ENCODE assay signal across 11 mouse cellular contexts in genomic region chr11:85571936-85572335, GRCm38 (mm10).
A peak's percentile ranks its signal among the peaks of the same experiment; 100 is the strongest.
DNase-seq lines count a peak whose midpoint lies in the region; ATAC-seq and TF ChIP-seq lines count a peak whose summit lies in the region.
"Had no signal": no experiment of that assay in that cellular context is flagged by ENCODE, and none has a peak within 500 bp of the region (broad histone marks: within the 10 kb centered on the region; RNA-seq: fewer than 3 reads in every experiment).

No protein-coding gene starts in this region.

- no peak overlapping the region for H3K4me3 ChIP-seq in kidney, embryonic 14.5 days (ENCODE audit: low read length)
- H3K4me3 ChIP-seq in MEL (ENCODE audit: control insufficient read depth in 1 of 2, insufficient read depth in 1 of 2, low read depth in 2 of 2, low read length in 2 of 2): no peak overlapping the region
- no peak overlapping the region for H3K4me3 ChIP-seq in heart, embryonic 13.5 days
- H3K4me3 ChIP-seq: neural tube, embryonic 13.5 days had no signal

- peaks cover 14% of the 10 kb centered on the region; the same call in 1 of the 2 replicates for H3K4me1 ChIP-seq in kidney, embryonic 14.5 days (ENCODE audit: control insufficient read depth, insufficient read depth, low read length)
- peaks cover 14 to 21% of the 10 kb centered on the region in 2 experiments for H3K4me1 ChIP-seq in MEL (ENCODE audit: control insufficient read depth in 1 of 2, insufficient read depth in 2 of 2, low read length in 2 of 2)
- peaks cover 49% of the 10 kb centered on the region for H3K4me1 ChIP-seq in heart, embryonic 13.5 days

- H3K36me3 ChIP-seq in kidney, embryonic 14.5 days (ENCODE audit: control insufficient read depth, insufficient read depth, low read length): no peaks in the 10 kb centered on the region
- peaks cover 0 to 18% of the 10 kb centered on the region in 2 experiments; a peak in 2 of 4 replicates for H3K36me3 ChIP-seq in MEL (ENCODE audit: control insufficient read depth in 1 of 2, insufficient read depth in 2 of 2, low read length in 2 of 2)
- H3K36me3 ChIP-seq in heart, embryonic 13.5 days: no peaks in the 10 kb centered on the region
- H3K36me3 ChIP-seq: G1E; neural tube, embryonic 13.5 days had no signal

- peak overlapping the region; percentile 30; the same call in 1 of the 2 replicates for H3K27ac ChIP-seq in kidney, embryonic 14.5 days (ENCODE audit: low read depth, low read length)
- no peak overlapping the region for H3K27ac ChIP-seq in MEL (ENCODE audit: control insufficient read depth, low read depth, low read length)
- peak overlapping the region; percentile 82 for H3K27ac ChIP-seq in heart, embryonic 13.5 days (replicated peaks)
- H3K27ac ChIP-seq: neural tube, embryonic 13.5 days had no signal

- no peak for TF ChIP-seq RAD21 in MEL (IDR thresholded peaks at IDR 0.05; ENCODE audit: low read depth, low read length)

- TF ChIP-seq CTCF in MEL (IDR thresholded peaks at IDR 0.05 in 2 of 3, conservative IDR thresholded peaks at IDR 0.05 in 1 of 3; ENCODE audit: control insufficient read depth in 1 of 3, insufficient read depth in 1 of 3, low read depth in 2 of 3, low read length in 3 of 3, poor library complexity in 1 of 3, severe bottlenecking in 1 of 3): no peak

- H3K9ac ChIP-seq in kidney, embryonic 14.5 days (ENCODE audit: low read depth, low read length): no peak overlapping the region
- no peak overlapping the region for H3K9ac ChIP-seq in MEL (ENCODE audit: control insufficient read depth, low read depth, low read length, poor library complexity, severe bottlenecking)
- H3K9ac ChIP-seq in heart, embryonic 13.5 days: peak overlapping the region; percentile 50
- H3K9ac ChIP-seq: neural tube, embryonic 13.5 days had no signal

- TF ChIP-seq POLR2A in MEL (IDR thresholded peaks at IDR 0.05; ENCODE audit: control insufficient read depth in 1 of 2, insufficient read depth in 1 of 2, low read depth in 1 of 2, low read length in 2 of 2, poor library complexity in 1 of 2): no peak

- no peaks in the 10 kb centered on the region for H3K9me3 ChIP-seq in kidney, embryonic 14.5 days (ENCODE audit: control insufficient read depth, low read length)
- H3K9me3 ChIP-seq in MEL (replicated peaks; ENCODE audit: insufficient read depth, low read length): no peaks in the 10 kb centered on the region
- no peaks in the 10 kb centered on the region for H3K9me3 ChIP-seq in heart, embryonic 13.5 days
- H3K9me3 ChIP-seq: G1E; neural tube, embryonic 13.5 days had no signal

- H3K79me2 ChIP-seq in MEL (ENCODE audit: control insufficient read depth, insufficient read depth, low read length, poor library complexity): no peaks in the 10 kb centered on the region

- no peaks in the 10 kb centered on the region for H3K27me3 ChIP-seq in kidney, embryonic 14.5 days (ENCODE audit: control insufficient read depth, insufficient read depth, low read length)
- no peaks in the 10 kb centered on the region for H3K27me3 ChIP-seq in MEL (ENCODE audit: control insufficient read depth in 1 of 2, insufficient read depth in 2 of 2, low read length in 2 of 2)
- H3K27me3 ChIP-seq in heart, embryonic 13.5 days (replicated peaks): no peaks in the 10 kb centered on the region
- H3K27me3 ChIP-seq: neural tube, embryonic 13.5 days had no signal

- no peak for TF ChIP-seq EP300 in MEL (IDR thresholded peaks at IDR 0.05; ENCODE audit: low read depth in 1 of 2, low read length in 2 of 2)

- 53% methylated on average over 5 of the region's 5 CpGs for WGBS in kidney, embryonic 14.5 days
- WGBS in heart, embryonic 13.5 days: 27% methylated on average over 5 of the region's 5 CpGs

- DNase-seq in kidney, adult 11 months: no peak
- DNase-seq in MEL (ENCODE audit: low read depth, low spot score) (peak; percentile 17), NIH3T3 (ENCODE audit: low read depth) (peak; percentile 5)
- no peak for DNase-seq in layer of hippocampus, postnatal 10 days (ENCODE audit: low spot score in 2 of 2)
- no peak for DNase-seq in urinary bladder, postnatal 25 days (ENCODE audit: low spot score)
- DNase-seq: thymus, postnatal 36 days had no signal

- H3K4me2 ChIP-seq in kidney, embryonic 14.5 days (replicated peaks; ENCODE audit: low read depth, low read length): no peak overlapping the region
- H3K4me2 ChIP-seq in heart, embryonic 13.5 days: peak overlapping the region; percentile 24
- H3K4me2 ChIP-seq: neural tube, embryonic 13.5 days had no signal

- no peak for ATAC-seq in kidney, embryonic 14.5 days (ENCODE audit: low FRiP score, low TSS enrichment)
- ATAC-seq in heart, embryonic 13.5 days (ENCODE audit: extremely low read depth, insufficient number of reproducible peaks, low FRiP score, low TSS enrichment): no peak
- ATAC-seq: intestine, embryonic 16.5 days had no signal

TF ChIP-seq in MEL, 35 proteins besides CTCF, POLR2A, EP300 and RAD21:
- TF ChIP-seq MEF2A (IDR thresholded peaks at IDR 0.05; ENCODE audit: extremely low read depth, insufficient replicate concordance, low read depth, low read length, poor library complexity, severe bottlenecking) (no peak), USF1 (IDR thresholded peaks at IDR 0.05; ENCODE audit: low read depth, low read length) (no peak), SMC3 (IDR thresholded peaks at IDR 0.05; ENCODE audit: low read depth, low read length) (no peak), POLR2AphosphoS2 (IDR thresholded peaks at IDR 0.05; ENCODE audit: low read length) (no peak), ZKSCAN1 (IDR thresholded peaks at IDR 0.05; ENCODE audit: low read depth, low read length) (no peak), UBTF (IDR thresholded peaks at IDR 0.05; ENCODE audit: borderline replicate concordance, insufficient read depth, low read depth, low read length) (no peak), ZMIZ1 (IDR thresholded peaks at IDR 0.05; ENCODE audit: low read depth, low read length) (no peak), ZC3H11A (IDR thresholded peaks at IDR 0.05; ENCODE audit: low read depth, low read length) (no peak), NELFE (IDR thresholded peaks at IDR 0.05; ENCODE audit: low read depth, low read length) (no peak)

Comparison
In these comparisons a context has a peak if more than half of its experiments do, and no peak if none do; other contexts are left out.
1. DNase-seq: peak in MEL (single experiment) and NIH3T3 (single experiment); none in kidney, adult 11 months (single experiment), layer of hippocampus, postnatal 10 days (0 of 2) and urinary bladder, postnatal 25 days (single experiment).